Mouse (Mus musculus) hindbrain, embryonic 13.5 days (tissue): ENCODE measurements around the gene Tdrkh. TPM values are rescaled to one million over a fixed set of nuclear protein-coding genes. Genes with fewer than 3 reads are reported as not detected.

Source experiments
- ATAC-seq: fragments of 200-750 bp; cut with Nextera tagmentation; 2 replicates; pipeline ENCODE4 v1.8.0; 2017; ENCODE audit warnings: moderate TSS enrichment; ENCODE audit not compliant: low FRiP score
- H3K27ac ChIP-seq: fragments of 300-500 bp; sonication (generic); 2 replicates; pipeline ENCODE4 v1.5.1; 2015; ENCODE audit warnings: inconsistent platforms, mild to moderate bottlenecking, moderate library complexity
- H3K27me3 ChIP-seq: fragments of 300-500 bp; sonication (generic); 2 replicates; pipeline ENCODE4 v1.6.1; 2015; ENCODE audit warnings: mild to moderate bottlenecking, inconsistent platforms
- H3K36me3 ChIP-seq: fragments of 300-500 bp; sonication (generic); 2 replicates; pipeline ENCODE4 v1.6.1; 2015; ENCODE audit warnings: mild to moderate bottlenecking, inconsistent platforms
- H3K4me1 ChIP-seq: fragments of 300-500 bp; sonication (generic); replicated peaks from 2 replicates; pipeline ENCODE4 v1.6.1; 2015; ENCODE audit warnings: inconsistent platforms
- H3K4me2 ChIP-seq: fragments of 300-500 bp; sonication (generic); 2 replicates; pipeline ENCODE4 v1.6.1; 2015; ENCODE audit warnings: inconsistent platforms, mild to moderate bottlenecking, moderate library complexity
- H3K4me3 ChIP-seq: fragments of 300-500 bp; sonication (generic); 2 replicates; pipeline ENCODE4 v1.5.1; 2015; ENCODE audit warnings: mild to moderate bottlenecking, inconsistent platforms
- H3K9ac ChIP-seq: fragments of 300-500 bp; sonication (generic); 2 replicates; pipeline ENCODE4 v1.6.1; 2015; ENCODE audit warnings: mild to moderate bottlenecking, inconsistent platforms
- H3K9me3 ChIP-seq: fragments of 300-500 bp; sonication (generic); 2 replicates; pipeline ENCODE4 v1.6.1; 2016; ENCODE audit warnings: inconsistent platforms
- WGBS: fragments of 180-500 bp; shearing (Covaris S2); methylation state at CpG from one replicate; pipeline ENCODE4 v1.1.7; 2015; 5-methylcytosine and 5-hydroxymethylcytosine counted together
- polyA plus RNA-seq: library from polyadenylated mRNA; unstranded; fragments of >200 nt; fragmentation: Nextera tagmentation; extraction: Ambion mirVana; gene quantifications from 2 replicates; pipeline ENCODE4 v1.2.1, GENCODE M21; 2015

Tdrkh gene
- polyA plus RNA-seq, 1 experiment from 2014 or later = 58.8 TPM

DNA sequence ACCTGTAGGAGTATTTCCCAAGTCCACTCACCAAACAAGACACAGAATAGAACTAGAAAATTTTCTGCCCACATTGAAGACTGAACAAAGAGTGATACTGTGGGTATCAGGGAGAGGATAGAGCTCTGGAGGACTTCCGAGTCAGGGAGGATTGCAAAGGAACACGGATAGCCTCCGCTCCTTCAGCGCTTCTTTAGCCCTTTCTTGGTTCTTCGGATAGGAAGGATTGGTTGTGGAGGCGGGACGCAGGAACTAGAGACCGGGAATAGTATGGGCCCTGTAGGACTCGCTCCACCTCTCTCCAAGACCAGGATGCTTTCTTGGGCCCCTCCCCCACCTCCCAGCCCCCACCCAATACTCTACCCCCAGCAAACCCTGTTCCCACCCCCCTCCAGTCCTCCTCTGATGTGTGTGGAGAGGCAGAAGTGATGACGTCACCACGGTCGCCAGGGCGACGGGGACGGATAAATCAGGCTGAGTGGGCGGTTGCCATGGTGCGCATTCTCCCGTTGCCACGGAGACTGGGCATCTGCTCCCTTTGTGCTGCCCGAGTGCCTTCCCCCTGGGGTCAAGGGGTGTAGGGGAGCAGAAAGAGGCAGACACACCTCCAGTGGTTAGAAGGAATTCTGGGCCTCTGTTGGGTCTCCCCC is 70.8 kb downstream of the Tdrkh start:
- ATAC-seq = peak; percentile 91
- WGBS = 14% methylated on average over 20 of the region's 20 CpGs
- peak overlapping the region; percentile 95 for H3K27ac ChIP-seq
- H3K9me3 ChIP-seq = no peaks in the 10 kb centered on the region
- H3K4me3 ChIP-seq = peak overlapping the region; percentile 25
- peak overlapping the region; percentile 54 for H3K4me2 ChIP-seq
- H3K4me1 ChIP-seq = peaks cover 96% of the 10 kb centered on the region
- H3K9ac ChIP-seq = peak overlapping the region; percentile 60
- peaks cover 62% of the 10 kb centered on the region for H3K36me3 ChIP-seq
- no peaks in the 10 kb centered on the region for H3K27me3 ChIP-seq

Other genes starting within 250 kb of the Tdrkh start
- not detected in 2 replicates for gene Gm10696, start 235.1 kb upstream of the Tdrkh start, polyA plus RNA-seq
- not detected in 2 replicates for gene Gm5286, start 216.6 kb upstream of the Tdrkh start, polyA plus RNA-seq
- not detected in 2 replicates for gene Gm4778, start 149.2 kb upstream of the Tdrkh start, polyA plus RNA-seq
- gene Them4, start 103.2 kb upstream of the Tdrkh start, polyA plus RNA-seq = 41.0 and 41.5 TPM in 2 replicates
- gene Them5, start 71.2 kb upstream of the Tdrkh start, polyA plus RNA-seq = 0.13 TPM in 1 of 2 replicates, not detected in the other
- 1.7 and 1.8 TPM in 2 replicates for gene C2cd4d, start 50.8 kb upstream of the Tdrkh start, polyA plus RNA-seq
- 0.42 and 0.50 TPM in 2 replicates for gene Rorc, start 40.5 kb upstream of the Tdrkh start, polyA plus RNA-seq
- gene Lingo4, start 14.8 kb upstream of the Tdrkh start, polyA plus RNA-seq = 0.81 and 0.96 TPM in 2 replicates
- 58.8 and 62.2 TPM in 2 replicates for gene Mrpl9, start 30.0 kb downstream of the Tdrkh start, polyA plus RNA-seq
- gene Oaz3, start 30.6 kb downstream of the Tdrkh start, polyA plus RNA-seq = 1.0 and 1.5 TPM in 2 replicates
- gene Celf3, start 65.0 kb downstream of the Tdrkh start, polyA plus RNA-seq = 294 and 312 TPM in 2 replicates
- 25.0 and 27.1 TPM in 2 replicates for gene Riiad1, start 67.1 kb downstream of the Tdrkh start, polyA plus RNA-seq
- gene Snx27, start 169.4 kb downstream of the Tdrkh start, polyA plus RNA-seq = 73.6 and 74.7 TPM in 2 replicates
- gene Gm10972, start 229.8 kb downstream of the Tdrkh start, polyA plus RNA-seq = not detected in 2 replicates
- 4.2 and 4.5 TPM in 2 replicates for gene Tuft1, start 245.6 kb downstream of the Tdrkh start, polyA plus RNA-seq